24 mouse cellular contexts compared by ENCODE assay signal in genomic region chr3:65843185-65843552, GRCm38 (mm10).
A peak's percentile ranks its signal among the peaks of the same experiment; 100 is the strongest.
DNase-seq lines count a peak whose midpoint lies in the region; ATAC-seq and TF ChIP-seq lines count a peak whose summit lies in the region.
"Had no signal": no experiment of that assay in that cellular context is flagged by ENCODE, and none has a peak within 500 bp of the region (broad histone marks: within the 10 kb centered on the region; RNA-seq: fewer than 3 reads in every experiment).

No protein-coding gene starts in this region.

- no peak for TF ChIP-seq CTCF in forebrain, postnatal 0 days (IDR thresholded peaks at IDR 0.05; ENCODE audit: low read depth)
- no peak for TF ChIP-seq CTCF in liver, adult 2 months (IDR thresholded peaks at IDR 0.05; ENCODE audit: low read depth, low read length)

- 46% methylated on average over 4 of the region's 4 CpGs for WGBS in forebrain, postnatal 0 days
- 71% methylated on average over 4 of the region's 4 CpGs for WGBS in forebrain, embryonic 11.5 days
- WGBS in heart, embryonic 14.5 days, result 5% methylated on average over 4 of the region's 4 CpGs
- 4% methylated on average over 4 of the region's 4 CpGs for WGBS in liver, adult 2 months
- 60% methylated on average over 4 of the region's 4 CpGs for WGBS in liver, embryonic 12.5 days (ENCODE audit: insufficient replicate concordance)

- H3K4me1 ChIP-seq in forebrain, postnatal 0 days (ENCODE audit: insufficient read depth), result no peaks in the 10 kb centered on the region
- no peaks in the 10 kb centered on the region for H3K4me1 ChIP-seq in forebrain, embryonic 11.5 days (replicated peaks; ENCODE audit: control insufficient read depth, insufficient read depth, low read length)
- H3K4me1 ChIP-seq in heart, embryonic 14.5 days (ENCODE audit: control insufficient read depth in 2 of 2, insufficient read depth in 2 of 2, low read length in 2 of 2), result peaks cover 30 to 59% of the 10 kb centered on the region in 2 experiments
- H3K4me1 ChIP-seq in liver, adult 2 months (ENCODE audit: control insufficient read depth, insufficient read depth, low read length), result peaks cover 12% of the 10 kb centered on the region
- no peaks in the 10 kb centered on the region for H3K4me1 ChIP-seq in liver, embryonic 12.5 days
- H3K4me1 ChIP-seq: forebrain, embryonic 10.5 days; forebrain, embryonic 15.5 days; hindbrain, embryonic 15.5 days had no signal

- H3K27me3 ChIP-seq in forebrain, postnatal 0 days (ENCODE audit: insufficient read depth, low read length), result no peaks in the 10 kb centered on the region
- H3K27me3 ChIP-seq in forebrain, embryonic 11.5 days (ENCODE audit: control insufficient read depth, insufficient read depth, low read length), result no peaks in the 10 kb centered on the region; the same call in 1 of the 2 replicates
- H3K27me3 ChIP-seq in heart, embryonic 14.5 days (ENCODE audit: control insufficient read depth, insufficient read depth, low read length), result no peaks in the 10 kb centered on the region
- H3K27me3 ChIP-seq in liver, adult 2 months (ENCODE audit: control insufficient read depth, insufficient read depth, low read length), result no peaks in the 10 kb centered on the region
- no peaks in the 10 kb centered on the region for H3K27me3 ChIP-seq in liver, embryonic 12.5 days (replicated peaks)
- H3K27me3 ChIP-seq: embryonic facial prominence, embryonic 15.5 days; forebrain, embryonic 15.5 days; hindbrain, embryonic 15.5 days had no signal

- H3K4me2 ChIP-seq in forebrain, postnatal 0 days (ENCODE audit: low read depth), result no peak overlapping the region
- no peak overlapping the region for H3K4me2 ChIP-seq in forebrain, embryonic 11.5 days (ENCODE audit: low read depth, low read length, severe bottlenecking)
- peak overlapping the region; percentile 23 for H3K4me2 ChIP-seq in heart, embryonic 14.5 days (ENCODE audit: low read length)
- no peak overlapping the region for H3K4me2 ChIP-seq in liver, embryonic 12.5 days
- H3K4me2 ChIP-seq: embryonic facial prominence, embryonic 15.5 days; forebrain, embryonic 15.5 days; heart, embryonic 11.5 days; hindbrain, embryonic 15.5 days had no signal

- no peak overlapping the region for H3K27ac ChIP-seq in forebrain, postnatal 0 days (ENCODE audit: low read depth, low read length)
- no peak overlapping the region for H3K27ac ChIP-seq in forebrain, embryonic 11.5 days (ENCODE audit: low read depth, low read length)
- H3K27ac ChIP-seq in heart, embryonic 14.5 days (replicated peaks in 1 of 2; ENCODE audit: control insufficient read depth in 1 of 2, insufficient read depth in 1 of 2, low read depth in 2 of 2, low read length in 2 of 2), result peak overlapping the region; percentile 40 to 57; a peak in 3 of 4 replicates
- 0 out of 2 replicates have a peak overlapping the region, but pooled peaks have one; percentile 43 for H3K27ac ChIP-seq in liver, adult 2 months (replicated peaks; ENCODE audit: insufficient read depth, low read depth, low read length)
- no peak overlapping the region for H3K27ac ChIP-seq in liver, embryonic 12.5 days
- H3K27ac ChIP-seq: embryonic facial prominence, embryonic 15.5 days; forebrain, embryonic 10.5 days; forebrain, embryonic 15.5 days; hindbrain, embryonic 15.5 days had no signal

- ATAC-seq in forebrain, postnatal 0 days, result peak; percentile 51; the same call in 1 of the 2 replicates
- no peak for ATAC-seq in forebrain, embryonic 11.5 days (replicated peaks; ENCODE audit: low FRiP score)
- ATAC-seq in heart, embryonic 14.5 days (ENCODE audit: insufficient number of reproducible peaks, insufficient read depth, low FRiP score, low read depth), result no peak
- ATAC-seq in liver, embryonic 12.5 days, result no peak
- ATAC-seq: CD4-positive, CD25-positive, alpha-beta regulatory T cell, adult 4 months; forebrain, embryonic 15.5 days; intestine, embryonic 16.5 days had no signal

- no peaks in the 10 kb centered on the region for H3K9me3 ChIP-seq in forebrain, postnatal 0 days (ENCODE audit: low read length)
- H3K9me3 ChIP-seq in forebrain, embryonic 11.5 days (ENCODE audit: control insufficient read depth, low read length), result no peaks in the 10 kb centered on the region
- H3K9me3 ChIP-seq in heart, embryonic 14.5 days (ENCODE audit: control insufficient read depth, low read length), result no peaks in the 10 kb centered on the region
- H3K9me3 ChIP-seq in liver, embryonic 12.5 days (replicated peaks), result no peaks in the 10 kb centered on the region
- H3K9me3 ChIP-seq: embryonic facial prominence, embryonic 15.5 days; forebrain, embryonic 10.5 days; forebrain, embryonic 15.5 days; G1E; hindbrain, embryonic 15.5 days had no signal

- H3K9ac ChIP-seq in forebrain, postnatal 0 days, result no peak overlapping the region
- H3K9ac ChIP-seq in forebrain, embryonic 11.5 days (ENCODE audit: low read length), result no peak overlapping the region
- no peak overlapping the region for H3K9ac ChIP-seq in heart, embryonic 14.5 days (ENCODE audit: low read length)
- no peak overlapping the region for H3K9ac ChIP-seq in liver, adult 2 months (ENCODE audit: low read depth, low read length)
- H3K9ac ChIP-seq in liver, embryonic 12.5 days, result no peak overlapping the region
- H3K9ac ChIP-seq: embryonic facial prominence, embryonic 15.5 days; forebrain, embryonic 15.5 days; hindbrain, embryonic 15.5 days had no signal

- no peak for DNase-seq in forebrain, postnatal 0 days
- no peak for DNase-seq in forebrain, embryonic 11.5 days (ENCODE audit: low spot score)
- DNase-seq in heart, postnatal 4 days, result no peak
- DNase-seq in liver, adult 2 months (ENCODE audit: extremely low read depth, low read depth, low spot score), result no peak
- DNase-seq in gastrocnemius, adult 18-20 months (ENCODE audit: low spot score), result no peak
- DNase-seq: adrenal gland, postnatal 10 days; B cell, adult 2 months; cerebellum, adult 11 months; cerebellum, adult 8-10 months; cerebellum, postnatal 14 days; embryo, embryonic 11 days; gastrocnemius, postnatal 14 days; kidney, adult 2 months had no signal

- no peak overlapping the region for H3K4me3 ChIP-seq in forebrain, postnatal 0 days (ENCODE audit: low read depth, low read length)
- no peak overlapping the region for H3K4me3 ChIP-seq in forebrain, embryonic 11.5 days (ENCODE audit: low read depth, low read length)
- H3K4me3 ChIP-seq in heart, embryonic 14.5 days (ENCODE audit: control insufficient read depth in 1 of 2, insufficient read depth in 1 of 2, low read depth in 1 of 2, low read length in 2 of 2), result no peak overlapping the region
- H3K4me3 ChIP-seq in liver, adult 2 months (ENCODE audit: insufficient read depth, low read depth, low read length), result no peak overlapping the region
- no peak overlapping the region for H3K4me3 ChIP-seq in liver, embryonic 12.5 days
- H3K4me3 ChIP-seq: embryonic facial prominence, embryonic 15.5 days; erythroblast, embryonic 14.5 days; forebrain, embryonic 10.5 days; forebrain, embryonic 15.5 days; hindbrain, embryonic 15.5 days had no signal

- no peaks in the 10 kb centered on the region for H3K79me2 ChIP-seq in liver, adult 2 months (ENCODE audit: control insufficient read depth, insufficient read depth, low read length)

- TF ChIP-seq POLR2A in liver, adult 2 months (IDR thresholded peaks at IDR 0.05; ENCODE audit: extremely low read depth, insufficient read depth, low read length), result no peak

- no peaks in the 10 kb centered on the region for H3K36me3 ChIP-seq in forebrain, postnatal 0 days (ENCODE audit: insufficient read depth)
- H3K36me3 ChIP-seq in forebrain, embryonic 11.5 days (ENCODE audit: control insufficient read depth, insufficient read depth, low read length), result no peaks in the 10 kb centered on the region
- H3K36me3 ChIP-seq in heart, embryonic 14.5 days (ENCODE audit: control insufficient read depth, insufficient read depth, low read length), result no peaks in the 10 kb centered on the region
- no peaks in the 10 kb centered on the region for H3K36me3 ChIP-seq in liver, adult 2 months (ENCODE audit: control insufficient read depth, insufficient read depth, low read length)
- H3K36me3 ChIP-seq in liver, embryonic 12.5 days, result no peaks in the 10 kb centered on the region
- H3K36me3 ChIP-seq: embryonic facial prominence, embryonic 15.5 days; forebrain, embryonic 10.5 days; forebrain, embryonic 15.5 days; G1E; hindbrain, embryonic 15.5 days had no signal

Comparison
In these comparisons a context has a peak if more than half of its experiments do, and no peak if none do; other contexts are left out.
1. H3K27ac ChIP-seq: peak in heart, embryonic 14.5 days (2 of 2) and liver, adult 2 months (single experiment); none in forebrain, postnatal 0 days (single experiment), forebrain, embryonic 11.5 days (single experiment) and liver, embryonic 12.5 days (single experiment).